Mouse (Mus musculus): ENCODE data around the gene G430095P16Rik. TPM values are rescaled to one million over a fixed set of nuclear protein-coding genes. Genes with fewer than 3 reads are reported as not detected.

The G430095P16Rik gene
- polyA plus RNA-seq, 1 experiment from 2014 or later: 7.7 TPM

DNA sequence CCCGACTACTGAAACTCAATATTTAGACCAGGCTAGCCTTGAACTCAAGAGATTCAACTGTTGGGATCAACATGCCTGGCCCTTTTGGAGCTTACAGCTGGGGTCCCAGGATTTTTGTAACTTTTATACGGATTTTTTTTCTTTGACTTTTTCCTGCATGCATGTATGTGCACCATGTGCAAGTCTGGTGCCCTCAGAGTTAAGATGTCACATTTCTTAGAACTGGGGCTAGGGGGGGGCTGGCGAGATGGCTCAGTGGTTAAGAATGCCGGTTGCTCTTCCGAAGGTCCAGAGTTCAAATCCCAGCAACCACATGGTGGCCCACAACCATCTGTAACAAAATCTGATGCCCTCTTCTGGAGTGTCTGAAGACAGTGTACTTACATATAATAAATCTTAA, 22.3 kb upstream of the G430095P16Rik start:
- H3K27me3 ChIP-seq (ENCODE audit: control insufficient read depth, insufficient read depth, low read length): peaks cover 45% of the 10 kb centered on the region
- DNase-seq (ENCODE audit: low spot score): no peak
- peaks cover 17% of the 10 kb centered on the region for H3K36me3 ChIP-seq (ENCODE audit: control insufficient read depth, insufficient read depth, low read length)
- H3K4me2 ChIP-seq (ENCODE audit: low read depth, severe bottlenecking): no peak overlapping the region
- H3K4me3 ChIP-seq (ENCODE audit: low read depth, low read length): no peak overlapping the region
- peaks cover 22% of the 10 kb centered on the region for H3K4me1 ChIP-seq (ENCODE audit: control insufficient read depth, insufficient read depth, low read length)
- ATAC-seq (ENCODE audit: insufficient number of reproducible peaks, low FRiP score, low TSS enrichment, low read depth): no peak
- 0 out of 2 replicates have a peak overlapping the region, but pooled peaks have one; percentile 14 for H3K27ac ChIP-seq (replicated peaks; ENCODE audit: low read depth, low read length)
- H3K9me3 ChIP-seq (ENCODE audit: control insufficient read depth, low read length): no peaks in the 10 kb centered on the region
- H3K9ac ChIP-seq (ENCODE audit: low read length): no peak overlapping the region
- WGBS: 85% methylated on average over 5 of the region's 5 CpGs

- H3K9ac ChIP-seq (ENCODE audit: low read length): peak within 1 kb of the TSS; percentile 22; the same call in 1 of the 2 replicates
- DNase-seq (ENCODE audit: low spot score) (peak; percentile 58), ATAC-seq (ENCODE audit: insufficient number of reproducible peaks, low FRiP score, low TSS enrichment, low read depth) (no peak)
- WGBS: 10% methylated on average over 34 of the region's 34 CpGs
- H3K27ac ChIP-seq (replicated peaks; ENCODE audit: low read depth, low read length): peak within 1 kb of the TSS; percentile 14; the same call in 1 of the 2 replicates
- H3K4me2 ChIP-seq (ENCODE audit: low read depth, severe bottlenecking): peak within 1 kb of the TSS; percentile 28
- H3K27me3 ChIP-seq (ENCODE audit: control insufficient read depth, insufficient read depth, low read length): peaks cover 47% of the 10 kb centered on the region
- peaks cover 17% of the 10 kb centered on the region for H3K36me3 ChIP-seq (ENCODE audit: control insufficient read depth, insufficient read depth, low read length)
- H3K4me3 ChIP-seq (ENCODE audit: low read depth, low read length): no peak within 1 kb of the TSS; the same call in 1 of the 2 replicates
- peaks cover 24% of the 10 kb centered on the region for H3K4me1 ChIP-seq (ENCODE audit: control insufficient read depth, insufficient read depth, low read length)
- no peaks in the 10 kb centered on the region for H3K9me3 ChIP-seq (ENCODE audit: control insufficient read depth, low read length)
Measured at GRCm38 (mm10) chr8:84700941-84701911, 21.6 kb upstream of the G430095P16Rik start, which contains the start of gene Lyl1. TSS of gene Lyl1 (plus strand) at chr8:84701457.

DNA sequence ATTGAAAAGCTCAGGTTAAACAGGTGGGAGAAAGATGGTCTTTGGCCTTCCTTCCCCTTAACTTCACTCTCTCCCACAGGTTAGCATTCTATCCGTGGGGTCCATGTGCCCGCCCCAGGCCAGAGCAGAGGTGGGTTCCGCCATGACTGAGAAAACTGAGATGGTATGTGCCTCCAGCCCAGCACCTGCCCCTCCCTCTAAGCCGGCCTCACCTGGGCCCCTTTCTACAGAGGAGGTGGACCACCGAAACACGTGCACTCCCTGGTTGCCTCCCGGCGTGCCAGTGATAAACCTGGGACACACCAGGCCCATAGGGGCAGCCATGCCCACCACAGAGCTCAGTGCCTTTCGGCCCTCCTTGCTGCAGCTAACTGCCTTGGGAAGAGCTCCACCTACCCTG, 20.2 kb upstream of the G430095P16Rik start:
- H3K4me3 ChIP-seq (ENCODE audit: low read depth, low read length): no peak overlapping the region; the same call in 1 of the 2 replicates
- peaks cover 58% of the 10 kb centered on the region for H3K27me3 ChIP-seq (ENCODE audit: control insufficient read depth, insufficient read depth, low read length)
- H3K9ac ChIP-seq (ENCODE audit: low read length): no peak overlapping the region
- WGBS: 74% methylated on average over 9 of the region's 9 CpGs
- ATAC-seq (ENCODE audit: insufficient number of reproducible peaks, low FRiP score, low TSS enrichment, low read depth) (no peak), DNase-seq (ENCODE audit: low spot score) (no peak)
- peaks cover 36% of the 10 kb centered on the region for H3K4me1 ChIP-seq (ENCODE audit: control insufficient read depth, insufficient read depth, low read length)
- H3K9me3 ChIP-seq (ENCODE audit: control insufficient read depth, low read length): no peaks in the 10 kb centered on the region
- H3K4me2 ChIP-seq (ENCODE audit: low read depth, severe bottlenecking): no peak overlapping the region; the same call in 1 of the 2 replicates
- peaks cover 11% of the 10 kb centered on the region; the same call in 1 of the 2 replicates for H3K36me3 ChIP-seq (ENCODE audit: control insufficient read depth, insufficient read depth, low read length)
- no peak overlapping the region for H3K27ac ChIP-seq (replicated peaks; ENCODE audit: low read depth, low read length)

DNA sequence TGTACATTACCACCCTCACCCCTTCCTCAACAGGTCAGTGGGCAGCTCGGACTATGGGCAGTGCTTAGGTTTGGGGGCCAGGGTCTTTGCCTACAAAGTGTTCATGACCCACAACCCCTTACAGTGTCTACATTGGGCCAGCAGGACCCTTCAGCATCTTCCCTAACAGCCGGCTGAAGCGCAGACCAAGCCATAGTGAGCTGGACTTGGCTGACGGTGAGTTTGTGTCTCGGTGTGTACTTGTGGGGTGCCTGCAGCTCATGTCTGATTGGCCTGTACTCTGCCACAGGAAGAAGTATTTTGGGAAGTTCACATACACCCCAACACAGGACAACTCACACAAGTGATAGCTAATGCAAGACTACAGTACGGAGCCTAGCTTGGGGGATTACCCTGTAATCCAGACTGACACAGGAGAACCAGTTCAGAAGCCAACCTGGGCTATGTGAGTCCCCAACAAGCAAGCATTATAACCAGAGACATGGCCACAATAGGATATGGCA, 19.8 kb upstream of the G430095P16Rik start:
- 82% methylated on average over 6 of the region's 6 CpGs for WGBS
- H3K4me1 ChIP-seq (ENCODE audit: control insufficient read depth, insufficient read depth, low read length): peaks cover 40% of the 10 kb centered on the region
- H3K27me3 ChIP-seq (ENCODE audit: control insufficient read depth, insufficient read depth, low read length): peaks cover 63% of the 10 kb centered on the region
- DNase-seq (ENCODE audit: low spot score) (no peak), ATAC-seq (ENCODE audit: insufficient number of reproducible peaks, low FRiP score, low TSS enrichment, low read depth) (no peak)
- H3K4me2 ChIP-seq (ENCODE audit: low read depth, severe bottlenecking): no peak overlapping the region; the same call in 1 of the 2 replicates
- H3K9me3 ChIP-seq (ENCODE audit: control insufficient read depth, low read length): no peaks in the 10 kb centered on the region
- H3K27ac ChIP-seq (replicated peaks; ENCODE audit: low read depth, low read length): no peak overlapping the region
- H3K4me3 ChIP-seq (ENCODE audit: low read depth, low read length): peak overlapping the region; percentile 19
- H3K9ac ChIP-seq (ENCODE audit: low read length): no peak overlapping the region
- peaks cover 8% of the 10 kb centered on the region; the same call in 1 of the 2 replicates for H3K36me3 ChIP-seq (ENCODE audit: control insufficient read depth, insufficient read depth, low read length)

- DNase-seq (ENCODE audit: low spot score): no peak
- no peak for ATAC-seq (ENCODE audit: insufficient number of reproducible peaks, low FRiP score, low TSS enrichment, low read depth)
- Histone ChIP-seq H3K9ac (ENCODE audit: low read length) (0 out of 2 replicates have a peak overlapping the region, but pooled peaks have one; percentile 17), H3K27me3 (ENCODE audit: control insufficient read depth, insufficient read depth, low read length) (peaks cover 68% of the 10 kb centered on the region), H3K9me3 (ENCODE audit: control insufficient read depth, low read length) (no peaks in the 10 kb centered on the region), H3K4me2 (ENCODE audit: low read depth, severe bottlenecking) (peak overlapping the region; percentile 42), H3K4me1 (ENCODE audit: control insufficient read depth, insufficient read depth, low read length) (peaks cover 45% of the 10 kb centered on the region), H3K4me3 (ENCODE audit: low read depth, low read length) (peak overlapping the region; percentile 19), H3K27ac (replicated peaks; ENCODE audit: low read depth, low read length) (0 out of 2 replicates have a peak overlapping the region, but pooled peaks have one; percentile 52), H3K36me3 (ENCODE audit: control insufficient read depth, insufficient read depth, low read length) (peaks cover 4% of the 10 kb centered on the region; the same call in 1 of the 2 replicates)
- 8% methylated on average over 38 of the region's 38 CpGs for WGBS
Measured at GRCm38 (mm10) chr8:84703466-84704249, 19.1 kb upstream of the G430095P16Rik start.

DNA sequence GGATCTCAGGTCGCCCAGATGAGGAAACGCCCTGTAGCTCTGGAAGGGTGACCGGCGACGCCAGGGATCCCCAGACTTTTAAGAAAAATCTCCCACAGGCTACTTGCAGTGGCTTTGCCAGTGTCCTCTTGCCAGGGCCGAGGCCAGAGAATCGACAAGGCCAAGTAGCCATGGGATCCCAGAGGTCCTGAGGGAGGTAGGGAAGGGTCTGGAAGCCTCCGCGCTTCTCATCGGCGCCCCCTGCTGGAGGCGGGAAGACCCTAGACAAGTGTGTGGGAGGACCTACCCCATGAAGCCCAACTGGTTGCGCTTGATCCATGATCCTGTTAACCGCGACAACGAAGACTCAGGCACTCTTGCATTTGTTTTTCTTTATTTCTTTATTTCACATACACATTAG, 18.5 kb upstream of the G430095P16Rik start:
- Histone ChIP-seq H3K27ac (replicated peaks; ENCODE audit: low read depth, low read length) (0 out of 2 replicates have a peak overlapping the region, but pooled peaks have one; percentile 52), H3K4me3 (ENCODE audit: low read depth, low read length) (no peak overlapping the region), H3K27me3 (ENCODE audit: control insufficient read depth, insufficient read depth, low read length) (peaks cover 68% of the 10 kb centered on the region), H3K36me3 (ENCODE audit: control insufficient read depth, insufficient read depth, low read length) (no peaks in the 10 kb centered on the region), H3K4me2 (ENCODE audit: low read depth, severe bottlenecking) (peak overlapping the region; percentile 42), H3K4me1 (ENCODE audit: control insufficient read depth, insufficient read depth, low read length) (peaks cover 51% of the 10 kb centered on the region), H3K9ac (ENCODE audit: low read length) (no peak overlapping the region), H3K9me3 (ENCODE audit: control insufficient read depth, low read length) (no peaks in the 10 kb centered on the region)
- DNase-seq (ENCODE audit: low spot score) (peak; percentile 91), ATAC-seq (ENCODE audit: insufficient number of reproducible peaks, low FRiP score, low TSS enrichment, low read depth) (no peak)
- WGBS: 2% methylated on average over 16 of the region's 16 CpGs

DNA sequence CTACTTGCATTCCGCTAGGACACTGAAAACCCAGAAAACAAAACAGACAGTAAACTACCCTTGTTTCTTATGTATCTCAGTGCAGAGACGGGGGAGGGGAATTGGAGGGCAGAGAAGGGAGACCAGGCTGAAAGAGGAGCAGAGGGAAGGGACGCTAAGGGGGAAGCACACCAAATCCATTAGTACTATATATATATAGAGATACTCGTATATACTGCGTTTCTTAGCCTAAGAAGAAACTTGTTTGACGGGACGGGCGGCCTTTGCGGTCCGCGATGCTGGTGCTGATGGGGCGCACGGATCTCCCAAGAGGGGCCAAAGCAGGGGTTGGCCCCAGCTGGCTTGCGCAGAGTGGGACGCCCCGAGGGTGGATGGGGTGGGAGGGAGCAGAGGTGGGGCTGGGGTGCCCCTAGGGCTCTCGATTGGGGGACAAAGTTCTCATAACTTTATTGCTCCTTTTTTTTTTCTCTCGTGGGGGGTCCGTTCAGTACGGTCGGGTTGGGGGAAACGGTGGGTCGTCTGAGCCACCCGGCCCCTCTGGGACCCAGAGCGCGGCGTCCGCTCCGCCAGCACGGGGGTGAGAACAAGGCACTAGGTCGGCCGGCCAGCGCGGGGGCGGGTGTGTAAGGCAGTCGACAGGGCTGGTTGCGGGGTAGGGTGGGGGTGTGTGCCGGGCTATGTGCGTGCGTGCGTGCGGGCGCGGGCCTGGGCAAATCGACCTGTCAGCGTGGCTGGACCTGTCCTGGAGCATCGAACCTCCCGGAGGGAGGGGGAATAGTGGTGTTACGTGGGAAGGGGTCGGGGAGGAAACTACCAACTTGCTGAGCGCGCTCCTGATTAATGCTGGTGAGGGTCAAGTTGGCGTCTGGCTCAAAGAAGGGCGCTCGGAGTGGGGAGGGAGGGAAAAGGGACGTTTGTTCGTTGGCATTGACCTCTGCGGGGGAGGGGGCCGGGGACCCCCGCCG, 17.7 kb upstream of the G430095P16Rik start:
- peak overlapping the region; percentile 19 for H3K4me3 ChIP-seq (ENCODE audit: low read depth, low read length)
- H3K4me1 ChIP-seq (ENCODE audit: control insufficient read depth, insufficient read depth, low read length): peaks cover 55% of the 10 kb centered on the region
- 1% methylated on average over 58 of the region's 61 CpGs for WGBS
- H3K27ac ChIP-seq (replicated peaks; ENCODE audit: low read depth, low read length): no peak overlapping the region
- H3K4me2 ChIP-seq (ENCODE audit: low read depth, severe bottlenecking): peak overlapping the region; percentile 36
- 0 out of 2 replicates have a peak overlapping the region, but pooled peaks have one; percentile 37 for H3K9ac ChIP-seq (ENCODE audit: low read length)
- H3K27me3 ChIP-seq (ENCODE audit: control insufficient read depth, insufficient read depth, low read length): peaks cover 68% of the 10 kb centered on the region
- ATAC-seq (ENCODE audit: insufficient number of reproducible peaks, low FRiP score, low TSS enrichment, low read depth): no peak
- H3K36me3 ChIP-seq (ENCODE audit: control insufficient read depth, insufficient read depth, low read length): no peaks in the 10 kb centered on the region
- H3K9me3 ChIP-seq (ENCODE audit: control insufficient read depth, low read length): no peaks in the 10 kb centered on the region
- peak; percentile 61 for DNase-seq (ENCODE audit: low spot score)

Measured in limb, embryonic 11.5 days (tissue).